Mouse (Mus musculus) neural tube, embryonic 11.5 days (tissue): ENCODE measurements around the gene Kif5c. TPM values are rescaled to one million over a fixed set of nuclear protein-coding genes. Genes with fewer than 3 reads are reported as not detected.

Source experiments
- ATAC-seq: fragments of 200-750 bp; cut with Nextera tagmentation; 2 replicates; pipeline ENCODE4 v1.8.0; 2017; ENCODE audit warnings: moderate number of reproducible peaks, mild to moderate bottlenecking, moderate TSS enrichment, moderate library complexity; ENCODE audit not compliant: insufficient read depth, low FRiP score, low TSS enrichment
- DNase-seq: peaks from one replicate; pipeline ENCODE4 v3.0.0-alpha.2; 2015; ENCODE audit warnings: low spot score
- H3K27ac ChIP-seq: fragments of 300-500 bp; sonication (generic); 2 replicates; pipeline ENCODE4 v1.5.1; 2014; ENCODE audit warnings: low read depth, mild to moderate bottlenecking, low read length
- H3K27me3 ChIP-seq: fragments of 300-500 bp; sonication (generic); 2 replicates; pipeline ENCODE4 v1.6.1; 2014; ENCODE audit warnings: mild to moderate bottlenecking, low read length, mixed read lengths; ENCODE audit not compliant: control insufficient read depth, insufficient read depth
- H3K36me3 ChIP-seq: fragments of 300-500 bp; sonication (generic); 2 replicates; pipeline ENCODE4 v1.6.1; 2014; ENCODE audit warnings: mild to moderate bottlenecking, low read length, moderate library complexity, mixed read lengths; ENCODE audit not compliant: control insufficient read depth, insufficient read depth
- H3K4me1 ChIP-seq: fragments of 300-500 bp; sonication (generic); 2 replicates; pipeline ENCODE4 v1.6.1; 2014; ENCODE audit warnings: low read length, mixed read lengths; ENCODE audit not compliant: control insufficient read depth, insufficient read depth
- H3K4me2 ChIP-seq: fragments of 300-500 bp; sonication (generic); 2 replicates; pipeline ENCODE4 v1.6.1; 2014; ENCODE audit warnings: low read depth, mild to moderate bottlenecking, moderate library complexity
- H3K4me3 ChIP-seq: fragments of 300-500 bp; sonication (generic); 2 replicates; pipeline ENCODE4 v1.5.1; 2014; ENCODE audit warnings: low read depth, low read length
- H3K9ac ChIP-seq: fragments of 300-500 bp; sonication (generic); 2 replicates; pipeline ENCODE4 v1.6.1; 2014; ENCODE audit warnings: mild to moderate bottlenecking, low read length
- H3K9me3 ChIP-seq: fragments of 300-500 bp; sonication (generic); 2 replicates; pipeline ENCODE4 v1.6.1; 2016; ENCODE audit warnings: low read length; ENCODE audit not compliant: control insufficient read depth
- WGBS: fragments of 180-500 bp; shearing (Covaris S2); extraction: QIAGEN DNeasy Blood & Tissue Kit; methylation state at CpG from one replicate; pipeline ENCODE4 v1.1.7; 2014; 5-methylcytosine and 5-hydroxymethylcytosine counted together
- polyA plus RNA-seq: library from polyadenylated mRNA; unstranded; fragments of >200 nt; fragmentation: Nextera tagmentation; extraction: Ambion mirVana; gene quantifications from 2 replicates; pipeline ENCODE4 v1.2.1, GENCODE M21; 2014

The Kif5c gene
- polyA plus RNA-seq, 1 experiment from 2014 or later: 122 TPM

DNA sequence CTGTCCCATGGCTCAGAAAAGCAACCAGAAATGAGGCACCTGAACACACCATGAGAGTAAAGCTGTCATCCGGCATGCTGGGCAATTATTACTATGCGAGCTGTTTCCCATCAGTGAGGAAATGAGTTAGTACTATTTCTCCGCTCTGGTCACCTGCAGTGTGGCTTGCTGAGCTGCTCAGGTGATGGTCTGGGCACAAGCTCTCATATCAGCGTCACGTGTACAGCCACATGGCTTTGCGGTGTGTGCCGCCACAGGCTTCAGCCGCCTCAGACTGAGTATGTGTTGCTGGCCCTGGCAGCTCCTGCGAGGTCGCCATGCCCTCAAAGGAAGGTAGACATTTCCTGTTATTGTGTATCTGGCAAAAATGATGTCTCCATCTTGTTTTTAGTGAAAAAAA, 35.5 kb downstream of the Kif5c start:
- no peak for ATAC-seq
- 86% methylated on average over 10 of the region's 10 CpGs for WGBS

DNA sequence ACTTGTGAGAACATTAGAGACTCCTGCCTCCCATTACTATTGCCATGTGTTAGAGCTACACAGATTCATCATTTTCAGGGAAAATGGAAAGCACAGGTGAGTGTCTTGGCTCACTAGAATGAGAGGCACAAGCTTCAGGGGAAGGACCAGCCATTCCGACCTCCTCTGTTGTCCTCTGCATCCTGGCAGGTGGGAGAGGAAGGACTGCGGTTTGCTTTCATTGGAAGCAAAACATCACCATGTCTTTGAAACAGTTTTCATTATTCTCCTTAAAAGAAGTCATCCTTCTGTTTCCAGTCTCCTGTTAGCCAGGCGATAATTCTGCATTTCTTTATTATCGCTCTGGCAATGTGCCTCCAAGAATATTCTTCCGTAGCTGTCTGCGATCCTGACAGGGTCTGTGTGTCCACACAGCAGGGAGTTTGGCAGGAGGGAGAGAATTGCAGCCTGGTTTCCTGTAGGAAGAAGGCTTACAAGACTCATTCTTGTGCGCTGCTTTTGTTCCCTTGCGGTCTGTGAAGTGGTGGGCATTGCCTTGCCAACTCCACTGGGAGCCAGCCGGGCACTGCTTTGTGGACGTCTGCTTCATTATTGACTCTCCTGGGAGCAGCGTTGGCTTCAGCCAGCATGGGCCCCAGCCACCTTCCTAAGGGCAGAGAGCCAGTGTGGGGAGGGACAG, 36.2 kb downstream of the Kif5c start:
- DNase-seq (no peak), ATAC-seq (no peak)

More for the DNA sequence above, 35.5 kb downstream of the Kif5c start:
- Histone ChIP-seq H3K9me3 (no peaks in the 10 kb centered on the region), H3K36me3 (no peaks in the 10 kb centered on the region), H3K4me1 (peaks cover 5% of the 10 kb centered on the region), H3K27ac (no peak overlapping the region), H3K9ac (no peak overlapping the region), H3K4me2 (no peak overlapping the region), H3K4me3 (no peak overlapping the region), H3K27me3 (no peaks in the 10 kb centered on the region)
- DNase-seq: no peak

GRCm38 (mm10) chr2:49655874-49656195, 36.7 kb downstream of the Kif5c start:
- DNase-seq: no peak
- no peak overlapping the region for H3K4me3 ChIP-seq
- WGBS: 72% methylated on average over 3 of the region's 3 CpGs
- H3K9me3 ChIP-seq: no peaks in the 10 kb centered on the region
- ATAC-seq: no peak
- no peaks in the 10 kb centered on the region for H3K36me3 ChIP-seq
- peaks cover 5% of the 10 kb centered on the region for H3K4me1 ChIP-seq
- no peak overlapping the region for H3K4me2 ChIP-seq
- no peak overlapping the region for H3K27ac ChIP-seq
- no peak overlapping the region for H3K9ac ChIP-seq
- no peaks in the 10 kb centered on the region for H3K27me3 ChIP-seq

More for the DNA sequence above, 36.2 kb downstream of the Kif5c start:
- H3K9me3 ChIP-seq: no peaks in the 10 kb centered on the region
- no peak overlapping the region for H3K4me2 ChIP-seq
- no peak overlapping the region for H3K9ac ChIP-seq
- H3K36me3 ChIP-seq: no peaks in the 10 kb centered on the region
- 57% methylated on average over 11 of the region's 11 CpGs for WGBS
- H3K27me3 ChIP-seq: no peaks in the 10 kb centered on the region
- no peak overlapping the region for H3K27ac ChIP-seq
- no peak overlapping the region for H3K4me3 ChIP-seq
- H3K4me1 ChIP-seq: peaks cover 5% of the 10 kb centered on the region

DNA sequence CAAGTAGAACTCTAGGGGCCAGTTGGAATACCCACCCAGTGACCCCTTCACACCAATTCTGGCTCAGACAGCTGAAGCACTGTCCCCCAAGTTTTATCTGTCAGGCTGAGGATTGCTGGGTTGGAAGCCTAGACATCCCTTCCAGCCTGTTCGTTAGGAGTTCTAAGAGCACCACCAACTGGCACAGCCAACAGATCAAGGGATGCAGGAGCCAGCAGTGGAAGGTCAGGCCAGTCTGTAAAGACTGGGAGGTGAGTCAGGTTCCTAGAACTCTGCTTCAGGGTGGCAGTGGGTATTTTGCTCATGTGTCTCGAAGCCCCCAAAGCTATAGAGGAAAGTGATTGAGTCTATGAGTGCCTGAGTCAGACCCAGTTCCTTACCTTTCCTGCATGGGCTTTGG, 37.9 kb downstream of the Kif5c start:
- peaks cover 5% of the 10 kb centered on the region for H3K4me1 ChIP-seq
- no peaks in the 10 kb centered on the region for H3K27me3 ChIP-seq
- no peak overlapping the region for H3K4me3 ChIP-seq
- H3K9me3 ChIP-seq: no peaks in the 10 kb centered on the region
- no peaks in the 10 kb centered on the region for H3K36me3 ChIP-seq
- no peak overlapping the region for H3K27ac ChIP-seq
- H3K9ac ChIP-seq: no peak overlapping the region
- 95% methylated on average over 2 of the region's 2 CpGs for WGBS
- DNase-seq (no peak), ATAC-seq (no peak)
- no peak overlapping the region for H3K4me2 ChIP-seq

- H3K27me3 ChIP-seq: no peaks in the 10 kb centered on the region
- 87% methylated on average over 3 of the region's 3 CpGs for WGBS
- H3K4me1 ChIP-seq: peaks cover 5% of the 10 kb centered on the region
- no peaks in the 10 kb centered on the region for H3K9me3 ChIP-seq
- H3K36me3 ChIP-seq: no peaks in the 10 kb centered on the region
- H3K4me2 ChIP-seq: no peak overlapping the region
- H3K9ac ChIP-seq: no peak overlapping the region
- DNase-seq: no peak
- no peak for ATAC-seq
- no peak overlapping the region for H3K4me3 ChIP-seq
- no peak overlapping the region for H3K27ac ChIP-seq
Observed at GRCm38 (mm10) chr2:49657666-49658065, 38.6 kb downstream of the Kif5c start.

- H3K9me3 ChIP-seq: no peaks in the 10 kb centered on the region
- no peak overlapping the region for H3K9ac ChIP-seq
- peaks cover 5% of the 10 kb centered on the region for H3K4me1 ChIP-seq
- no peak for DNase-seq
- 84% methylated on average over 4 of the region's 4 CpGs for WGBS
- H3K4me3 ChIP-seq: no peak overlapping the region
- no peaks in the 10 kb centered on the region for H3K27me3 ChIP-seq
- H3K36me3 ChIP-seq: no peaks in the 10 kb centered on the region
- no peak overlapping the region for H3K27ac ChIP-seq
- ATAC-seq: no peak
- no peak overlapping the region for H3K4me2 ChIP-seq
Observed at GRCm38 (mm10) chr2:49658988-49659387, 39.9 kb downstream of the Kif5c start.

DNA sequence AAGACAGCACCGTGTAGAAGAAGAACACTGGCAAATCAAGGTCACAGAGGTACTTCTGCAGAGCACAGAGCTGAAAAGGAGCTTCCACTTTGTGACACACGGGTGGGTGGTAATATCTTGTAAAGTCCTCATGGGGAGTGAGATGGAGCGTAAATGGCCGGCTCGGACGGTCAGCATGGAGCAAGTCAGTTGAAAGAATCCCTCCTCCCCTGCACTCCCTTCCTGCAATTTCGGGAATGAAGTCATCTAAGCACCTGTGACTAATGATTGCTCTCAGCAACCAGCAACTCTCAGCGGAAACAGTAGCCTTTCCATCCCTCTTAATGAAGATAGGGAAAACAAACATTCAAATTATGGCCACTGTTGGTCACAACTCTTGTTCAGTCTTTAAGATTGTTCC, 40.9 kb downstream of the Kif5c start:
- no peaks in the 10 kb centered on the region for H3K36me3 ChIP-seq
- H3K4me2 ChIP-seq: no peak overlapping the region
- no peaks in the 10 kb centered on the region for H3K27me3 ChIP-seq
- H3K27ac ChIP-seq: no peak overlapping the region
- WGBS: 45% methylated on average over 8 of the region's 8 CpGs
- no peaks in the 10 kb centered on the region for H3K9me3 ChIP-seq
- no peak for DNase-seq
- peaks cover 5% of the 10 kb centered on the region for H3K4me1 ChIP-seq
- ATAC-seq: no peak
- no peak overlapping the region for H3K9ac ChIP-seq
- H3K4me3 ChIP-seq: no peak overlapping the region

- Histone ChIP-seq H3K9ac (no peak overlapping the region), H3K4me2 (no peak overlapping the region), H3K27ac (no peak overlapping the region), H3K9me3 (no peaks in the 10 kb centered on the region), H3K4me3 (no peak overlapping the region), H3K4me1 (peaks cover under 1% of the 10 kb centered on the region; the same call in 1 of the 2 replicates), H3K36me3 (no peaks in the 10 kb centered on the region), H3K27me3 (no peaks in the 10 kb centered on the region)
- DNase-seq: no peak
- ATAC-seq: no peak
- 89% methylated on average over 12 of the region's 12 CpGs for WGBS
Observed at GRCm38 (mm10) chr2:49660375-49660923, 41.4 kb downstream of the Kif5c start.

DNA sequence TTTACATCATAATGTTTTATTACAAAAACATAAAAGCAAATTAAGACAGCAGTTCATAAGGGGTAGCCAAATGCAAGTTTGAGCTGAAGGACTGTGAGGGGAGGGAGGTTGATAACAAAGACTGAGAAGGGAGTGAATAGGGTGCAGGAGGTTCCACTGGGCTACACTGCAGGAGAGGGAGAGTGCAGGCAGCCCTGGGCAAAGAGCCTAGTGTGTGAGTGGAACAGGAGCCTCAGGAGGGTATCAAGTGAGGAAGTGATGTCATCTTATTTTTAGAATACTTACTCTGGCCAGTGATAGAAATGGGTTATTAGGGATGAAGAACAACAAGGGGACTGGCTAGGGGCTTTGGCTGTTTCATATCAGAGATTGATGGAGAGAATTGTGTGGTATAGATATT, 42.2 kb downstream of the Kif5c start:
- Histone ChIP-seq H3K9ac (no peak overlapping the region), H3K36me3 (no peaks in the 10 kb centered on the region), H3K9me3 (no peaks in the 10 kb centered on the region), H3K4me1 (no peaks in the 10 kb centered on the region), H3K27me3 (no peaks in the 10 kb centered on the region), H3K4me2 (no peak overlapping the region), H3K27ac (no peak overlapping the region), H3K4me3 (no peak overlapping the region)
- ATAC-seq: no peak
- DNase-seq: no peak
